Comparison of ENCODE assay signal across 8 mouse cellular contexts in genomic region chr12:105032832-105033775, GRCm38 (mm10). TPM values are rescaled to one million over a fixed set of nuclear protein-coding genes. Genes with fewer than 3 reads are reported as not detected.
DNase-seq lines count a peak whose midpoint lies in the region; ATAC-seq and TF ChIP-seq lines count a peak whose summit lies in the region.

No protein-coding gene starts in this region.

- no peak for TF ChIP-seq CTCF in testis, adult 2 months (IDR thresholded peaks at IDR 0.05; ENCODE audit: control insufficient read depth, insufficient read depth, insufficient replicate concordance, low read depth, low read length)
- no peak for TF ChIP-seq CTCF in liver, embryonic 14.5 days (IDR thresholded peaks at IDR 0.05; ENCODE audit: low read depth)

- DNase-seq in adrenal gland, adult (ENCODE audit: inconsistent age in 2 of 2, low spot score in 1 of 2), result peak; percentile 42 to 92
- DNase-seq in adrenal gland, adult 18-20 months (ENCODE audit: low spot score in 2 of 2), result no peak
- DNase-seq in testis, postnatal 14 days (ENCODE audit: low spot score), result no peak
- no peak for DNase-seq in liver, embryonic 14.5 days (ENCODE audit: low read depth in 3 of 3, low spot score in 3 of 3)

- peak overlapping the region; percentile 92 for H3K4me3 ChIP-seq in testis, adult 2 months (ENCODE audit: control insufficient read depth, low read depth, low read length)
- H3K4me3 ChIP-seq in hindbrain, embryonic 13.5 days, result peak overlapping the region; percentile 90
- peak overlapping the region; percentile 77 to 90 for H3K4me3 ChIP-seq in liver, embryonic 14.5 days (ENCODE audit: insufficient read depth in 1 of 2, low read depth in 2 of 2, low read length in 2 of 2)
- peak overlapping the region; percentile 94 for H3K4me3 ChIP-seq in stomach, embryonic 16.5 days (replicated peaks; ENCODE audit: low read length)

- no peak for TF ChIP-seq EP300 in liver, embryonic 14.5 days (IDR thresholded peaks at IDR 0.05; ENCODE audit: low read depth)

- H3K27me3 ChIP-seq in testis, adult 2 months (ENCODE audit: control insufficient read depth, insufficient read depth, low read length), result no peaks in the 10 kb centered on the region
- no peaks in the 10 kb centered on the region for H3K27me3 ChIP-seq in hindbrain, embryonic 13.5 days
- H3K27me3 ChIP-seq in liver, embryonic 14.5 days (ENCODE audit: control insufficient read depth, insufficient read depth, low read length), result no peaks in the 10 kb centered on the region
- no peaks in the 10 kb centered on the region for H3K27me3 ChIP-seq in stomach, embryonic 16.5 days (ENCODE audit: control insufficient read depth, insufficient read depth, low read length)

- peak overlapping the region; percentile 92 for H3K9ac ChIP-seq in hindbrain, embryonic 13.5 days
- H3K9ac ChIP-seq in liver, embryonic 14.5 days (replicated peaks), result peak overlapping the region; percentile 92
- peak overlapping the region; percentile 89 for H3K9ac ChIP-seq in stomach, embryonic 16.5 days (ENCODE audit: low read length)

- no peaks in the 10 kb centered on the region for H3K9me3 ChIP-seq in hindbrain, embryonic 13.5 days
- no peaks in the 10 kb centered on the region for H3K9me3 ChIP-seq in liver, embryonic 14.5 days (ENCODE audit: control insufficient read depth, low read length)
- H3K9me3 ChIP-seq in stomach, embryonic 16.5 days (replicated peaks; ENCODE audit: control insufficient read depth, low read length), result no peaks in the 10 kb centered on the region

- ATAC-seq in hindbrain, embryonic 13.5 days (ENCODE audit: low FRiP score), result peak; percentile 68
- ATAC-seq in liver, embryonic 14.5 days (ENCODE audit: insufficient read depth), result peak; percentile 1; the same call in 1 of the 2 replicates
- ATAC-seq in stomach, embryonic 16.5 days (ENCODE audit: insufficient read depth, low FRiP score), result peak; percentile 20
- no peak; the same call in none of the 2 replicates for ATAC-seq in cerebellum, adult (ENCODE audit: insufficient number of reproducible peaks, low FRiP score, low TSS enrichment)

- TF ChIP-seq POLR2A in testis, adult 2 months (IDR thresholded peaks at IDR 0.05; ENCODE audit: control insufficient read depth, low read depth, low read length), result no peak

- H3K4me2 ChIP-seq in hindbrain, embryonic 13.5 days, result peak overlapping the region; percentile 96
- peak overlapping the region; percentile 98 for H3K4me2 ChIP-seq in liver, embryonic 14.5 days (ENCODE audit: low read depth)
- peak overlapping the region; percentile 91 for H3K4me2 ChIP-seq in stomach, embryonic 16.5 days (ENCODE audit: low read depth, low read length)

- 3% methylated on average over 45 of the region's 45 CpGs for WGBS in hindbrain, embryonic 13.5 days
- 1% methylated on average over 45 of the region's 45 CpGs for WGBS in liver, embryonic 14.5 days (ENCODE audit: insufficient replicate concordance)
- WGBS in stomach, embryonic 16.5 days, result 3% methylated on average over 45 of the region's 45 CpGs

- no peaks in the 10 kb centered on the region for H3K36me3 ChIP-seq in testis, adult 2 months (ENCODE audit: control insufficient read depth, insufficient read depth, low read length)
- H3K36me3 ChIP-seq in hindbrain, embryonic 13.5 days, result peaks cover 18% of the 10 kb centered on the region
- H3K36me3 ChIP-seq in liver, embryonic 14.5 days (replicated peaks; ENCODE audit: control insufficient read depth, insufficient read depth, low read depth), result peaks cover 60% of the 10 kb centered on the region
- H3K36me3 ChIP-seq in stomach, embryonic 16.5 days (ENCODE audit: control insufficient read depth, insufficient read depth, low read length), result no peaks in the 10 kb centered on the region

- H3K27ac ChIP-seq in testis, adult 2 months (ENCODE audit: control insufficient read depth, insufficient read depth, low read depth, low read length), result peak overlapping the region; percentile 73
- H3K27ac ChIP-seq in hindbrain, embryonic 13.5 days, result peak overlapping the region; percentile 88
- peak overlapping the region; percentile 98 for H3K27ac ChIP-seq in liver, embryonic 14.5 days
- H3K27ac ChIP-seq in stomach, embryonic 16.5 days (ENCODE audit: low read length), result peak overlapping the region; percentile 74; the same call in 1 of the 2 replicates

- H3K4me1 ChIP-seq in testis, adult 2 months (ENCODE audit: control insufficient read depth, insufficient read depth, low read length), result peaks cover 13% of the 10 kb centered on the region
- H3K4me1 ChIP-seq in hindbrain, embryonic 13.5 days (replicated peaks), result peaks cover 61% of the 10 kb centered on the region
- H3K4me1 ChIP-seq in liver, embryonic 14.5 days (replicated peaks; ENCODE audit: control insufficient read depth in 2 of 2, insufficient read depth in 2 of 2, low read length in 1 of 2), result peaks cover 39 to 43% of the 10 kb centered on the region in 2 experiments
- peaks cover 34% of the 10 kb centered on the region for H3K4me1 ChIP-seq in stomach, embryonic 16.5 days (ENCODE audit: control insufficient read depth, insufficient read depth, low read length)

RNA-seq across cellular contexts. Expression of gene Glrx5, which starts 0.6 kb away (rescaled TPM):
- total RNA-seq in adrenal gland, adult 18-20 months (2021), result 100 to 1,000 TPM; 115 to 227 TPM
- polyA plus RNA-seq in testis, adult 2 months (2012; rRNA removed), result 13.8 and 14.2 TPM in 2 replicates
- 156 and 158 TPM in 2 replicates for polyA plus RNA-seq in hindbrain, embryonic 13.5 days (2015; fragmentation: Nextera tagmentation; extraction: Ambion mirVana)
- 93.7 and 238 TPM in 2 replicates for polyA plus RNA-seq in liver, embryonic 14.5 days (2012; rRNA removed)
- polyA plus RNA-seq in liver, embryonic 14.5 days (2014; fragmentation: Nextera tagmentation; extraction: Ambion mirVana), result 622 and 681 TPM in 2 replicates
- polyA plus RNA-seq in stomach, embryonic 16.5 days (2015; fragmentation: Nextera tagmentation; extraction: Ambion mirVana), result 121 and 150 TPM in 2 replicates

RNA-seq across cellular contexts. Expression of gene Syne3, which starts 23.5 kb away (rescaled TPM):
- 10 to 100 TPM in 1 of 2 experiments, 1 to 10 TPM in 1; 9.3 to 11.4 TPM for total RNA-seq in adrenal gland, adult 18-20 months (2021)
- polyA plus RNA-seq in testis, adult 2 months (2012; rRNA removed), result 7.5 and 7.8 TPM in 2 replicates
- 0.25 and 0.31 TPM in 2 replicates for polyA plus RNA-seq in hindbrain, embryonic 13.5 days (2015; fragmentation: Nextera tagmentation; extraction: Ambion mirVana)
- 1.7 and 2.2 TPM in 2 replicates for polyA plus RNA-seq in liver, embryonic 14.5 days (2012; rRNA removed)
- polyA plus RNA-seq in liver, embryonic 14.5 days (2014; fragmentation: Nextera tagmentation; extraction: Ambion mirVana), result 1.6 and 1.7 TPM in 2 replicates
- 0.55 and 0.81 TPM in 2 replicates for polyA plus RNA-seq in stomach, embryonic 16.5 days (2015; fragmentation: Nextera tagmentation; extraction: Ambion mirVana)

Comparison
In these comparisons a context has a peak if more than half of its experiments do, and no peak if none do; other contexts are left out.
1. DNase-seq: peak in adrenal gland, adult (2 of 2); none in adrenal gland, adult 18-20 months (0 of 2), testis, postnatal 14 days (single experiment) and liver, embryonic 14.5 days (0 of 3).
2. Peak in every context shown above with its lines, with median percentiles within 50 percentile points of each other: H3K27ac ChIP-seq, H3K4me3 ChIP-seq, H3K4me2 ChIP-seq and H3K9ac ChIP-seq.